Mouse (Mus musculus): ENCODE results near the gene Tfe3. TPM values are rescaled to one million over a fixed set of nuclear protein-coding genes. Genes with fewer than 3 reads are reported as not detected.
A peak's percentile ranks its signal among the peaks of the same experiment; 100 is the strongest.

The Tfe3 gene
- polyA plus RNA-seq, 1 experiment from 2014 or later: 22.3 TPM

DNA sequence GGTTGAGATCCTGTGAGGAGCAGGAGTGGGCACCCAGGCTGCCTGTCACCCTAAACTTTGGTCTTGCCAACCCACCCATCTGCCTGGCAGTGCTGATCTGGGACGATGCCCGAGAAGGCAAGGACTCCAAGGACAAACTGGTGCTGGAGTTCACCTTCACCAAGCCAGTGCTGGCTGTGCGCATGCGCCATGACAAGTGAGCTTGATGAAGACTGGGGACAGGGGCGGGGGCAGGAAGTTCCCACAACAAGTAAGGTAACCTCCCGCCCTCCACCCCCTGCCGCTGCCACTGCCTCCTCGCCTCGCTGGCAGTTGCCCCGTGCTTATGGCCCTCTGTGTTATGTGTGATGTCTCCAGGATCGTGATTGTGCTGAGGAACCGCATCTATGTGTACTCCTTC is 36.5 kb upstream of the Tfe3 start:
- Histone ChIP-seq H3K27ac (ENCODE audit: low read length) (no peak overlapping the region), H3K4me1 (ENCODE audit: control insufficient read depth, insufficient read depth, low read length) (peaks cover 3% of the 10 kb centered on the region; the same call in 1 of the 2 replicates), H3K27me3 (ENCODE audit: control insufficient read depth, insufficient read depth, low read length) (no peaks in the 10 kb centered on the region), H3K4me3 (ENCODE audit: low read depth, low read length) (no peak overlapping the region), H3K9me3 (ENCODE audit: control insufficient read depth, low read depth, low read length) (no peaks in the 10 kb centered on the region), H3K36me3 (ENCODE audit: control insufficient read depth, insufficient read depth, low read length) (no peaks in the 10 kb centered on the region; the same call in none of the 2 replicates), H3K4me2 (replicated peaks; ENCODE audit: low read depth, low read length) (no peak overlapping the region), H3K9ac (replicated peaks; ENCODE audit: low read depth, low read length) (no peak overlapping the region)
- no peak for ATAC-seq (ENCODE audit: insufficient number of reproducible peaks, insufficient read depth, low FRiP score, low read depth)
- 84% methylated on average over 12 of the region's 12 CpGs for WGBS

DNA sequence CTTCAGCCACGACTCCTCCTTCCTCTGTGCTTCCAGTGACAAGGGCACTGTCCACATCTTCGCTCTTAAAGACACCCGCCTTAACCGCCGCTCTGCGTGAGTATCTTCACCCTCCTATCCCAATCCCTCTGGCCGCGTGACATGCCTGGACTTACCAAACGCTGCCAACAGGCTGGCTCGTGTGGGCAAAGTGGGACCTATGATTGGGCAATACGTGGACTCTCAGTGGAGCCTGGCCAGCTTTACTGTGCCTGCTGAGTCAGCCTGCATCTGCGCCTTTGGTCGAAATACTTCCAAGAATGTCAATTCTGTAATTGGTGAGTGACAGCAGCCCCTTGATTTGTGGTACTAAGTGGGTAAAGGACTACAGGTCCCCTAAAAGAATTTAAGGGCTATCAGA is 35.2 kb upstream of the Tfe3 start:
- no peak for ATAC-seq (ENCODE audit: insufficient number of reproducible peaks, insufficient read depth, low FRiP score, low read depth)
- no peak overlapping the region for H3K9ac ChIP-seq (replicated peaks; ENCODE audit: low read depth, low read length)
- no peaks in the 10 kb centered on the region for H3K9me3 ChIP-seq (ENCODE audit: control insufficient read depth, low read depth, low read length)
- WGBS: 89% methylated on average over 13 of the region's 13 CpGs
- H3K27ac ChIP-seq (ENCODE audit: low read length): no peak overlapping the region
- H3K4me1 ChIP-seq (ENCODE audit: control insufficient read depth, insufficient read depth, low read length): peaks cover 3% of the 10 kb centered on the region; the same call in 1 of the 2 replicates
- H3K27me3 ChIP-seq (ENCODE audit: control insufficient read depth, insufficient read depth, low read length): no peaks in the 10 kb centered on the region
- no peaks in the 10 kb centered on the region; the same call in none of the 2 replicates for H3K36me3 ChIP-seq (ENCODE audit: control insufficient read depth, insufficient read depth, low read length)
- H3K4me3 ChIP-seq (ENCODE audit: low read depth, low read length): no peak overlapping the region
- H3K4me2 ChIP-seq (replicated peaks; ENCODE audit: low read depth, low read length): no peak overlapping the region

DNA sequence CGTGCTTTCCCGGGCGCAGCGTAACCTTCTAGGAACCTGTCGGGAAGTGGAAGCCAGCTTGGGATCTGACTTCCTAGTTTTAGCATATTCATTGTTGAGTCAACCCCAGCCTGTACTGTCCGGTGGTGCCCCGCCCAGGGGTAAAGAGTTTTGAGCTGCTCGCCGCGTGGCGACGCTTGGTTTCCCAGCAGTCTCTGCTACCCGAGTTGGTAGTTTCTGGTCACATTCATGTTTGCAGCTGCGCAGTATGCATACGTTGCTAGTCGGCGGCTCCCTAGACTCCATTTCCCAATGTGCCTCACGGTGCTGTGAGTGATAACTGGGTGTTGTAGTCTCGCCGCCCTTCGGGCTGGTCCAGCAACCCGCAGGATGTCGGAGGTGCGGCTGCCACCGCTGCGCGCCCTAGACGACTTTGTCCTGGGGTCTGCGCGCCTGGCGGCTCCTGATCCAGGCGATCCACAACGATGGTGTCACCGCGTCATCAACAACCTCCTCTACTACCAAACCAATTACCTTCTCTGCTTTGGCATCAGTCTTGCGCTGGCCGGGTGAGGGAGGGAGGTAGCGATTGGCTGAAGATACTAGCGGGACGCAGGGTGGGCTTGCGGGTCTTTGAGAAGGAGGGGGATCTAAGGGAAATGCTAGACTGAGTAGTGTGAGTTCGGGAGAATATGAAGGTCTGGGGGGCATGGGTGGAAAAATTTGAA is 34.0 kb upstream of the Tfe3 start, which contains the start of gene Praf2:
Praf2 (plus strand) TSS at position 225 of the 707 bp plus-strand sequence.
- no peaks in the 10 kb centered on the region for H3K9me3 ChIP-seq (ENCODE audit: control insufficient read depth, low read depth, low read length)
- H3K36me3 ChIP-seq (ENCODE audit: control insufficient read depth, insufficient read depth, low read length): no peaks in the 10 kb centered on the region; the same call in none of the 2 replicates
- peak within 1 kb of the TSS; percentile 44 for H3K4me3 ChIP-seq (ENCODE audit: low read depth, low read length)
- 16% methylated on average over 42 of the region's 42 CpGs for WGBS
- no peaks in the 10 kb centered on the region; the same call in 1 of the 2 replicates for H3K4me1 ChIP-seq (ENCODE audit: control insufficient read depth, insufficient read depth, low read length)
- ATAC-seq (ENCODE audit: insufficient number of reproducible peaks, insufficient read depth, low FRiP score, low read depth): peak; percentile 93
- no peaks in the 10 kb centered on the region for H3K27me3 ChIP-seq (ENCODE audit: control insufficient read depth, insufficient read depth, low read length)
- H3K27ac ChIP-seq (ENCODE audit: low read length): peak within 1 kb of the TSS; percentile 58; the same call in 1 of the 2 replicates
- peak within 1 kb of the TSS; percentile 43 for H3K4me2 ChIP-seq (replicated peaks; ENCODE audit: low read depth, low read length)
- 0 out of 2 replicates have a peak within 1 kb of the TSS, but pooled peaks have one; percentile 14 for H3K9ac ChIP-seq (replicated peaks; ENCODE audit: low read depth, low read length)

DNA sequence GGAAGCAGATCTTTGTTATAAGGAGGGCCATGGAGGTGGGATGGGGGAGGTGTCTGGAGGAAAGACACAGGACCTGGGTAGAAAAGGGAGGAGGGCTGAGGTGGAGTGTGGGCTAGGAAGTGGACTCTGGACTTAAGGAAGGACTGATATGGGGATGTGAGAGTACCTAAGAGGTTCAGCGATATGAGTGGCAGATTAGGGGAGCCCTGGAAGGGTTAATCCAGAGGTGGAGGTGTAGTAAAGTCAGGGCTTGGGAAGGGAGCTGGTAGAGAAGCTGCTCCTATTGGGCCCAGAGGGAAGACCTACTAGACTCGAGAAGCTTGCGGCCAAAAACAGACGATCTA is 33.5 kb upstream of the Tfe3 start:
- H3K36me3 ChIP-seq (ENCODE audit: control insufficient read depth, insufficient read depth, low read length): no peaks in the 10 kb centered on the region; the same call in none of the 2 replicates
- H3K9me3 ChIP-seq (ENCODE audit: control insufficient read depth, low read depth, low read length): no peaks in the 10 kb centered on the region
- H3K9ac ChIP-seq (replicated peaks; ENCODE audit: low read depth, low read length): 0 out of 2 replicates have a peak overlapping the region, but pooled peaks have one; percentile 14
- ATAC-seq (ENCODE audit: insufficient number of reproducible peaks, insufficient read depth, low FRiP score, low read depth): peak; percentile 20; the same call in 1 of the 2 replicates
- no peak overlapping the region for H3K27ac ChIP-seq (ENCODE audit: low read length)
- H3K4me2 ChIP-seq (replicated peaks; ENCODE audit: low read depth, low read length): peak overlapping the region; percentile 43
- no peaks in the 10 kb centered on the region; the same call in 1 of the 2 replicates for H3K4me1 ChIP-seq (ENCODE audit: control insufficient read depth, insufficient read depth, low read length)
- 26% methylated on average over 4 of the region's 4 CpGs for WGBS
- H3K4me3 ChIP-seq (ENCODE audit: low read depth, low read length): peak overlapping the region; percentile 44
- no peaks in the 10 kb centered on the region for H3K27me3 ChIP-seq (ENCODE audit: control insufficient read depth, insufficient read depth, low read length)

DNA sequence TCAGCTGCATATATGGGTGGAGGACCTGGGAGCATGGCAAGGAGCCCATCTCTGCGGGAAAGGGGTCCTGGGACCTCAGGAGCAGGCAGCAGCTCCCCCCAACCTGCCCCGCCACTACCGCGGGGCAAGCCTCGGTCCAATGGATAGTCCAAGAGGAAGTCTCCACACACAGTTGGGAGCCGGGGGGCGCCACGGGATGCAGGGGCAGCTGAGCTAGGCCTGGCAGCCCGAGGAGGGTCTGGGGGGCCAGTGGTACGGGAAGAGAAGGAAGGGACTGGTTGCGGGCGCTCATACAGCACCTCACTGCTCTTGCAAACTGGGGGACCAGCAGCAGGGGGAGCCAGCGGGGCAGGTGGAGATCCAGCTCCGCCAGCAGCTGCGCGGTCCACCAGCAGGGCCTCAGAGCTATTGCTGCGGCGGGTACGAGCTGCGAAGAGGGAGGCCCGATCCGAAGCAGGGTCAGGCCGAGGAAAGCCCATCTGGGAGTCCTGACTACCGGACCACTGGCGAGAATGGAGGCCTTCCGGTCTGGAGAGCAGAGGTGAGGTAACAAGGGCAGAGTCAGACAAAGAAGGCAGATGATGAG is 28.7 kb upstream of the Tfe3 start:
- 37% methylated on average over 26 of the region's 26 CpGs for WGBS

DNA sequence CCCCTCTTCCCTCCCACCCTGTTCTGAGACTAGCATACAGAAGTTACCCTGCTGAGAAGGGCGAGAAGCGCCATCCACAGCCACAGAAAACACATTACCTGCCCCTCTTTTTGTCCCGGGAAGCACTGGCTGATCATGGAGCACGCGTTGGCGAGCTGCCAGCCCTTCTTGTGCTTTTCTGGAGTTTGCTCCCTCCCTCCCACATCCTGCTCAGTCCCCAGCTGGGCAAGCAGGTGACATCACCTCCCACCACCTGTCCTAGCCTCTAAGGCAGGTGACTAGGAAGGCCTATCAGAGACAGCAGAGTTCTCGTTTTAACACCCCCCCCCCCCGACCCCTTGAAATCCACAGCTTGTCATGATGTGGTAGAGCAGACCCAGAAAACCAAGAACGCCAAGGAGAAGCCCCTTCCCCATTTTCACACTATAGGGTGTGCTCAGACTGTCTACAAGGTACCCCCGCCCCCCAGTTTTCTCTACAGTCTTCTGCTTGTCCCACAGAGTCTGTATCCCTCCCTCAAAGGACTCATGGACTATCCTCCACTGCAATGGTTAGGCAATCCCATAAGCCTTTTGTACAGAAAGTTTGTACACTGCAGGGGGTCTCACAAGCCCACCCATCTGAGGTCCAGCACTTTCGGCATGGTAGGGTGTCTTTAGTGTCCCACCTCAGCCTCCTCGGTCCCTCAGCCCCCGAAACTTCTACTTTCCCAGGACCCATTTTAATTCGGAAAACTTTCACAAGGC is 22.9 kb upstream of the Tfe3 start:
- Histone ChIP-seq H3K27me3 (ENCODE audit: control insufficient read depth, insufficient read depth, low read length) (no peaks in the 10 kb centered on the region), H3K4me1 (ENCODE audit: control insufficient read depth, insufficient read depth, low read length) (no peaks in the 10 kb centered on the region), H3K9me3 (ENCODE audit: control insufficient read depth, low read depth, low read length) (no peaks in the 10 kb centered on the region), H3K4me3 (ENCODE audit: low read depth, low read length) (no peak overlapping the region), H3K36me3 (ENCODE audit: control insufficient read depth, insufficient read depth, low read length) (no peaks in the 10 kb centered on the region), H3K9ac (replicated peaks; ENCODE audit: low read depth, low read length) (no peak overlapping the region), H3K27ac (ENCODE audit: low read length) (peak overlapping the region; percentile 44; the same call in 1 of the 2 replicates), H3K4me2 (replicated peaks; ENCODE audit: low read depth, low read length) (0 out of 2 replicates have a peak overlapping the region, but pooled peaks have one; percentile 18)
- peak; percentile 78 for ATAC-seq (ENCODE audit: insufficient number of reproducible peaks, insufficient read depth, low FRiP score, low read depth)
- WGBS: 63% methylated on average over 14 of the region's 14 CpGs

More for the DNA sequence above, 28.7 kb upstream of the Tfe3 start:
- Histone ChIP-seq H3K9ac (replicated peaks; ENCODE audit: low read depth, low read length) (no peak overlapping the region), H3K9me3 (ENCODE audit: control insufficient read depth, low read depth, low read length) (no peaks in the 10 kb centered on the region), H3K4me2 (replicated peaks; ENCODE audit: low read depth, low read length) (no peak overlapping the region), H3K36me3 (ENCODE audit: control insufficient read depth, insufficient read depth, low read length) (no peaks in the 10 kb centered on the region), H3K4me3 (ENCODE audit: low read depth, low read length) (no peak overlapping the region), H3K27me3 (ENCODE audit: control insufficient read depth, insufficient read depth, low read length) (no peaks in the 10 kb centered on the region), H3K4me1 (ENCODE audit: control insufficient read depth, insufficient read depth, low read length) (no peaks in the 10 kb centered on the region; the same call in 1 of the 2 replicates), H3K27ac (ENCODE audit: low read length) (no peak overlapping the region)
- ATAC-seq (ENCODE audit: insufficient number of reproducible peaks, insufficient read depth, low FRiP score, low read depth): no peak

DNA sequence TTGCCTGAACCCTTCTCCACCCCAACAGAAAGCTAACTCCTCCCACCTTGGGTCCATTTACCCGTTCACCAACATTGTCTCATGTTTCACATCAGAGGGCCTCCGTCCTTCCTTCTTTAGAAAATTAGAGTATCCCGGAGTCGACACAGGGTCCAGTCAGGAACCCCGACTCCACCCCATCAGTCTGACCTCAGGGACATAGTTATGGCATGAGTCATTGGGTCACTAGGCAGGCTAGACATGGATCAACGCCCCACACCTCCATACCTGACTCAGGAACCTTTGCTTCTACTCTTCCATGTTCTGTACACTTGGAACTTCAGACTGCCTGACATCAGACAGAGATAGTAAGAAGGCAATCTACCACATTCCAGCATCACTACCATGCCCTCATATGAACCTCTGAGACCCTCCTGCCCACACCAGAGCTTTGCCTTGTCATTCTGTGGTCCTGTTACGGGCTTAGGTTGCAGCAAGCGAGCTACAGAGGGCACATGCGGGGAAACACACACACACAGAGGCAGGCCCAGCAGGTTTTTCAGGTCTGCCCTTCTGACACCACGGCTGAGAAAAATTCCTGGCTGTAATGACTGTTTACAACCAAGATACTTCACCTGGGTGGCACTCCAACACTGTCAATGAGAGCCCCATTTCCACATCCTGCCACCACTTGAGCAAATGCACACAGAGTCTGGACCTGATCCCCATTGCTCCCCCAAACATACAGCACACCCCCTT is 22.1 kb upstream of the Tfe3 start:
- Histone ChIP-seq H3K4me3 (ENCODE audit: low read depth, low read length) (peak overlapping the region; percentile 5; the same call in 1 of the 2 replicates), H3K9ac (replicated peaks; ENCODE audit: low read depth, low read length) (no peak overlapping the region), H3K27me3 (ENCODE audit: control insufficient read depth, insufficient read depth, low read length) (no peaks in the 10 kb centered on the region), H3K27ac (ENCODE audit: low read length) (peak overlapping the region; percentile 48; the same call in 1 of the 2 replicates), H3K36me3 (ENCODE audit: control insufficient read depth, insufficient read depth, low read length) (no peaks in the 10 kb centered on the region), H3K9me3 (ENCODE audit: control insufficient read depth, low read depth, low read length) (no peaks in the 10 kb centered on the region), H3K4me1 (ENCODE audit: control insufficient read depth, insufficient read depth, low read length) (no peaks in the 10 kb centered on the region), H3K4me2 (replicated peaks; ENCODE audit: low read depth, low read length) (0 out of 2 replicates have a peak overlapping the region, but pooled peaks have one; percentile 18)
- ATAC-seq (ENCODE audit: insufficient number of reproducible peaks, insufficient read depth, low FRiP score, low read depth): 0 out of 2 replicates have a peak, but pooled peaks have one; percentile 26
- WGBS: 49% methylated on average over 10 of the region's 10 CpGs

All from stomach, embryonic 14.5 days (tissue).